Mouse (Mus musculus) stomach, postnatal 0 days (tissue): Measurements from ENCODE around the gene Itpka. TPM values are rescaled to one million over a fixed set of nuclear protein-coding genes. Genes with fewer than 3 reads are reported as not detected.

Source experiments
- ATAC-seq: fragments of 200-750 bp; cut with Nextera tagmentation; 2 replicates; pipeline ENCODE4 v1.8.0; 2017; ENCODE audit not compliant: low FRiP score, low TSS enrichment
- DNase-seq: peaks from one replicate; pipeline ENCODE4 v3.0.0-alpha.2; 2016; ENCODE audit warnings: low spot score
- H3K27ac ChIP-seq: fragments of 300-500 bp; sonication (generic); replicated peaks from 2 replicates; pipeline ENCODE4 v1.5.1; 2014; ENCODE audit warnings: mild to moderate bottlenecking, control low read depth
- H3K27me3 ChIP-seq: fragments of 300-500 bp; sonication (generic); 2 replicates; pipeline ENCODE4 v1.6.1; 2014; ENCODE audit warnings: low read length; ENCODE audit not compliant: control insufficient read depth, insufficient read depth
- H3K36me3 ChIP-seq: fragments of 300-500 bp; sonication (generic); 2 replicates; pipeline ENCODE4 v1.6.1; 2014; ENCODE audit warnings: low read length, mixed read lengths; ENCODE audit not compliant: control insufficient read depth, insufficient read depth
- H3K4me1 ChIP-seq: fragments of 300-500 bp; sonication (generic); replicated peaks from 2 replicates; pipeline ENCODE4 v1.6.1; 2014; ENCODE audit warnings: antibody characterized with exemption; ENCODE audit not compliant: control insufficient read depth, insufficient read depth
- H3K4me2 ChIP-seq: fragments of 300-500 bp; sonication (generic); replicated peaks from 2 replicates; pipeline ENCODE4 v1.6.1; 2014; ENCODE audit warnings: low read depth, mild to moderate bottlenecking, control low read depth, moderate library complexity
- H3K4me3 ChIP-seq: fragments of 300-500 bp; sonication (generic); 2 replicates; pipeline ENCODE4 v1.5.1; 2014; ENCODE audit warnings: low read depth, low read length, control low read depth
- H3K9ac ChIP-seq: fragments of 300-500 bp; sonication (generic); 2 replicates; pipeline ENCODE4 v1.6.1; 2014; ENCODE audit warnings: mild to moderate bottlenecking, low read length, control low read depth, mixed read lengths
- H3K9me3 ChIP-seq: fragments of 300-500 bp; sonication (generic); 2 replicates; pipeline ENCODE4 v1.6.1; 2016; ENCODE audit warnings: low read length; ENCODE audit not compliant: control insufficient read depth
- CTCF ChIP-seq: IDR thresholded peaks from 2 replicates; pipeline ENCODE4 v1.5.1; 2016; ENCODE audit warnings: antibody characterized with exemption, low read depth, mild to moderate bottlenecking, moderate library complexity
- EP300 ChIP-seq: optimal IDR thresholded peaks from 2 replicates; pipeline ENCODE3; 2016; ENCODE audit warnings: antibody characterized with exemption
- whole genome bisulfite sequencing: fragments of 180-500 bp; shearing (Covaris S2); extraction: QIAGEN DNeasy Blood & Tissue Kit; methylation state at CpG from one replicate; pipeline ENCODE4 v1.1.7; 2014; 5-methylcytosine and 5-hydroxymethylcytosine counted together
- polyA plus RNA-seq: library from polyadenylated mRNA; unstranded; fragments of >200 nt; fragmentation: Nextera tagmentation; extraction: Ambion mirVana; gene quantifications from 2 replicates; pipeline ENCODE4 v1.2.1, GENCODE M21; 2015

The Itpka gene
- polyA plus RNA-seq, 1 experiment from 2014 or later: 9.8 TPM

- Histone ChIP-seq H3K27ac (peak overlapping the region; percentile 89), H3K27me3 (no peaks in the 10 kb centered on the region), H3K36me3 (no peaks in the 10 kb centered on the region; the same call in 1 of the 2 replicates), H3K4me1 (peaks cover 7% of the 10 kb centered on the region), H3K4me3 (peak overlapping the region; percentile 79), H3K9me3 (no peaks in the 10 kb centered on the region), H3K9ac (peak overlapping the region; percentile 85), H3K4me2 (peak overlapping the region; percentile 99)
- WGBS: 0% methylated on average over 36 of the region's 89 CpGs
- TF ChIP-seq CTCF: no peak
- no peak for TF ChIP-seq EP300
- DNase-seq (peak; percentile 71), ATAC-seq (peak; percentile 67)
These were observed 57.2 kb downstream of the Itpka start for GRCm38 (mm10) chr2:119799181-119799960.

GRCm38 (mm10) chr2:119799961-119800550 lies 57.9 kb downstream of the Itpka start:
- Histone ChIP-seq H3K9me3 (no peaks in the 10 kb centered on the region), H3K27ac (peak overlapping the region; percentile 89), H3K9ac (peak overlapping the region; percentile 85), H3K4me2 (peak overlapping the region; percentile 99), H3K4me1 (peaks cover 7% of the 10 kb centered on the region), H3K36me3 (peaks cover 4% of the 10 kb centered on the region), H3K27me3 (no peaks in the 10 kb centered on the region), H3K4me3 (peak overlapping the region; percentile 79)
- TF ChIP-seq EP300 (no peak), CTCF (no peak)
- DNase-seq: peak; percentile 53
- under 1% methylated on average over 25 of the region's 27 CpGs for WGBS
- peak; percentile 21 for ATAC-seq

Other genes with a start within 250 kb of the Itpka start
- gene Exd1, start 194.7 kb upstream of the Itpka start, polyA plus RNA-seq: 0.16 and 0.35 TPM in 2 replicates
- 127 and 134 TPM in 2 replicates for gene Chp1, start 194.6 kb upstream of the Itpka start, polyA plus RNA-seq
- gene Nusap1, start 124.0 kb upstream of the Itpka start, polyA plus RNA-seq: 17.6 and 23.7 TPM in 2 replicates
- 8.5 and 9.3 TPM in 2 replicates for gene Oip5, start 123.9 kb upstream of the Itpka start, polyA plus RNA-seq
- gene Ndufaf1, start 79.5 kb upstream of the Itpka start, polyA plus RNA-seq: 28.0 and 28.6 TPM in 2 replicates
- 27.4 and 33.2 TPM in 2 replicates for gene Rtf1, start 67.3 kb upstream of the Itpka start, polyA plus RNA-seq
- 2.2 and 2.3 TPM in 2 replicates for gene Ltk, start 18.1 kb downstream of the Itpka start, polyA plus RNA-seq
- 10.1 and 10.4 TPM in 2 replicates for gene Rpap1, start 45.2 kb downstream of the Itpka start, polyA plus RNA-seq
- gene Tyro3, start 55.4 kb downstream of the Itpka start, polyA plus RNA-seq: 20.6 and 22.8 TPM in 2 replicates
- gene Mga, start 154.9 kb downstream of the Itpka start, polyA plus RNA-seq: 9.4 TPM in 2 replicates
- 1.1 and 1.3 TPM in 2 replicates for gene Mapkbp1, start 230.4 kb downstream of the Itpka start, polyA plus RNA-seq